Mouse (Mus musculus) forebrain, embryonic 13.5 days (tissue): ENCODE measurements around the gene Slc35a2. TPM values are rescaled to one million over a fixed set of nuclear protein-coding genes. Genes with fewer than 3 reads are reported as not detected.

Source experiments
- ATAC-seq: fragments of 200-750 bp; cut with Nextera tagmentation; 2 replicates; pipeline ENCODE4 v1.8.0; 2017
- H3K27ac ChIP-seq: fragments of 300-500 bp; sonication (generic); 2 replicates; pipeline ENCODE4 v1.5.1; 2015; ENCODE audit warnings: inconsistent platforms, mild to moderate bottlenecking, moderate library complexity
- H3K27me3 ChIP-seq: fragments of 300-500 bp; sonication (generic); 2 replicates; pipeline ENCODE4 v1.6.1; 2015; ENCODE audit warnings: mild to moderate bottlenecking, inconsistent platforms
- H3K36me3 ChIP-seq: fragments of 300-500 bp; sonication (generic); 2 replicates; pipeline ENCODE4 v1.6.1; 2015; ENCODE audit warnings: mild to moderate bottlenecking, inconsistent platforms; ENCODE audit not compliant: poor library complexity, severe bottlenecking
- H3K4me1 ChIP-seq: fragments of 300-500 bp; sonication (generic); 2 replicates; pipeline ENCODE4 v1.6.1; 2015; ENCODE audit warnings: inconsistent platforms
- H3K4me2 ChIP-seq: fragments of 300-500 bp; sonication (generic); 2 replicates; pipeline ENCODE4 v1.6.1; 2015; ENCODE audit warnings: inconsistent platforms, mild to moderate bottlenecking, moderate library complexity
- H3K4me3 ChIP-seq: fragments of 300-500 bp; sonication (generic); 2 replicates; pipeline ENCODE4 v1.5.1; 2015; ENCODE audit warnings: mild to moderate bottlenecking, inconsistent platforms
- H3K9ac ChIP-seq: fragments of 300-500 bp; sonication (generic); 2 replicates; pipeline ENCODE4 v1.6.1; 2015; ENCODE audit warnings: mild to moderate bottlenecking, inconsistent platforms
- H3K9me3 ChIP-seq: fragments of 300-500 bp; sonication (generic); replicated peaks from 2 replicates; pipeline ENCODE4 v1.6.1; 2016; ENCODE audit warnings: inconsistent platforms
- WGBS: fragments of 180-500 bp; shearing (Covaris S2); methylation state at CpG from one replicate; pipeline ENCODE4 v1.1.7; 2015; 5-methylcytosine and 5-hydroxymethylcytosine counted together
- polyA plus RNA-seq: library from polyadenylated mRNA; unstranded; fragments of >200 nt; fragmentation: Nextera tagmentation; extraction: Ambion mirVana; gene quantifications from 2 replicates; pipeline ENCODE4 v1.2.1, GENCODE M21; 2015

Gene Slc35a2
- polyA plus RNA-seq: 29.7 and 36.6 TPM in 2 replicates

DNA sequence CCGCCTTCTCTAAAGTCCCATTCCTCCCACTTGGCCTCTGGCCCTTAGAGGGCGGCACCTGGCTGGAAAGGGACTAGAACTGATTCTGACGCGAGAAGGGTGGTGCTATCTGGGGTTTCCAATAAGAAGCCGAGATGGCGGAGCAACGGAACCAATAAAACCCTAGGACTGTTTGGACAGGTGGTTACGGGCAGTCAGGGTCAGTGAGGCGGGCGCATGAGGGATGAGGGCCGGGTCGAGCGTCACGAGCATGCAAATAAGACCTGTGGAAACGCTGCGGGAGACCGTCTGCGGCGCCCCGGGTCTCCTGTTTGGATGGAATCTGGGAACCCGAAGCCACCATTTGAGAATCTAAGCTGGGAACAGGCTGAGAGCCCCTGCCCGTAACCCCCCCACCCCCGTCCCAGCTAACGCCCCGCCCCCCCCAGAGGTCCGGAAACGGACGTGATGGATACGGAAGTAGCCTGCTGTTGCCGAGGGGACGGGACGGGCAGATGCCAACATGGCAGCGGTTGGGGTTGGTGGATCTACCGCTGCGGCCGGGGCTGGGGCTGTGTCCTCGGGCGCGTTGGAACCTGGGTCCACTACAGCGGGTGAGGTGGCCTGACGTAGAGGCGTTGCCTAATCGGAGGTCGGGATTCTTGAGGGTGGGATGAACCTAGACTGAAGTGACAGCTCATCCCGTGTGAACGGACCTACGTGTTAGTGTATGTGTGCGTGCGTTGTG lies at the start of gene Slc35a2:
Slc35a2 (plus strand) TSS at position 188 of the 727 bp plus-strand sequence.
- H3K27me3 ChIP-seq: no peaks in the 10 kb centered on the region
- ATAC-seq: peak; percentile 81
- no peaks in the 10 kb centered on the region for H3K36me3 ChIP-seq
- H3K4me3 ChIP-seq: peak within 1 kb of the TSS; percentile 55
- WGBS: 17% methylated on average over 48 of the region's 49 CpGs
- H3K4me1 ChIP-seq: peaks cover 14% of the 10 kb centered on the region
- H3K27ac ChIP-seq: peak within 1 kb of the TSS; percentile 75
- H3K9ac ChIP-seq: peak within 1 kb of the TSS; percentile 63
- H3K4me2 ChIP-seq: peak within 1 kb of the TSS; percentile 65
- H3K9me3 ChIP-seq: no peaks in the 10 kb centered on the region

GRCm38 (mm10) chrX:7837146-7837545 lies 46.7 kb upstream of the Slc35a2 start:
- no peaks in the 10 kb centered on the region for H3K27me3 ChIP-seq
- no peaks in the 10 kb centered on the region for H3K36me3 ChIP-seq
- ATAC-seq: no peak
- no peak overlapping the region for H3K4me2 ChIP-seq
- no peak overlapping the region for H3K4me3 ChIP-seq
- no peak overlapping the region for H3K9ac ChIP-seq
- H3K4me1 ChIP-seq: no peaks in the 10 kb centered on the region
- 100% methylated on average over 1 of the region's 1 CpGs for WGBS
- H3K9me3 ChIP-seq: no peaks in the 10 kb centered on the region
- no peak overlapping the region for H3K27ac ChIP-seq

DNA sequence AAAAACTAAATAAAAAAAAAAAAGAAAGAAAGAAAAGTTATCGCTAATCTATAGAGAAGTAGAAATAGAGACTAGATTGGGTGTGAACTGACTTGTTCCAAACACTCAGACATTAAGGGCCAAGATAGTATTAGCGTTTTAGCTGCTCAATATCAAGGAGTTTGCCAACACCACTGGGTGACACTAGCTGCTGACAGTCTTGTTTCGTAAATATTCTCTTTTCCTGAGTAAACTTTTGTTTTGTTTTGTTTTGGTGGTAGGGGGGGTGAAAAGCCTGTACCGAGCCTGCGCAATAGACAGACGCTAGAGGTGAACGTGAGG lies 43.0 kb upstream of the Slc35a2 start:
- Histone ChIP-seq H3K4me3 (peak overlapping the region; percentile 75), H3K27ac (no peak overlapping the region), H3K4me2 (peak overlapping the region; percentile 51), H3K36me3 (no peaks in the 10 kb centered on the region), H3K27me3 (no peaks in the 10 kb centered on the region), H3K9me3 (no peaks in the 10 kb centered on the region), H3K4me1 (peaks cover 21% of the 10 kb centered on the region), H3K9ac (no peak overlapping the region)
- ATAC-seq: no peak; the same call in 1 of the 2 replicates
- WGBS: 19% methylated on average over 7 of the region's 7 CpGs

DNA sequence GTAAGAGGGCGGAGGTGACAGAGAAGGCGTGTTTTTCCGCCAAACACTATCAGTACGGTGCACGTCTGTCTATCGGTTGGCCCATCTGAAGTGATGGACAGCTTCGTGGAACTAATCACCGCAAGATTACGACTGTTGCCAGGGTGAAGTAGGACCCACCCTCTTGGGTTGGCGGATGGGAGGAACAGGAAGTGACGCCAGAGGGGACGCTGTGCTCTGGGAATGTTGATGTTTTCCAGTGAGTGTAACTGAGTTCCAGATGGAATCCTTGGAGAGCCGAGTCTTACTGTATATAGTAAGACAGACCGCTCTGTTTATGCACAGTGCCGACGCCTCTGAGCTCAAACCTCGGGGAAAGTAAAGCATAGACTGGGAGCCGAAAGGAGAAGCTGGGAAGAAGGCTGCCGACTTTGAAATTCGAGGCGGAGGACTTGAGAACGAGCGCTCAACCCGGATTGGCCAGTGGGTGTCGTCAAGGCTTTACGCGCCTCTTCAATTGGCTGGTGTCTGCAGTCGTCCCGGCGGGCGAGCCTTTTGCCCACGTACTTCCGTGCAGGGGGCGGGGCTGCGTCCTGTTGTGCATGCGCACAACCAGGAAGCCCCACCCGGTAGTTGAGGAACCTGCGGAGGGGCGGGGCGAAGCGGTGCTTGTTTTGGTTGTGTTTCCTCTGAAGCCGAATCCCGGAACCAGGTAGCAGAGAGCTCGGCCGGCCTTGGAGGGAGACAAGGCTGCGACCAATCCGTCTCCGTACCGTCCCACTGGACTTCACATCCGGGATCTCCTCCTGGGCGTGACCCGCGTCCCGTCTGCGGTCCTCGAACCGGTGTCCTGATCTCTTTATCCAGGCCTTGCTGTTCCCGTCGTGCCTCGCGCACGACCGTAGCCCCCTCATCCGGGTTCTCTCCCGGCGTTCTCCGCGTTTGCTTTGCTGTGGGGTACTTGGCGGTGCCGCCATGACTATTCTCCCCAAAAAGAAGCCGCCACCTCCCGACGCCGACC lies 42.4 kb upstream of the Slc35a2 start, which contains the start of gene Otud5:
Otud5 (plus strand) TSS at position 202 of the 1,000 bp plus-strand sequence.
- Histone ChIP-seq H3K27ac (peak within 1 kb of the TSS; percentile 85), H3K27me3 (no peaks in the 10 kb centered on the region), H3K4me2 (peak within 1 kb of the TSS; percentile 77), H3K36me3 (no peaks in the 10 kb centered on the region), H3K9me3 (no peaks in the 10 kb centered on the region), H3K4me3 (peak within 1 kb of the TSS; percentile 75), H3K4me1 (peaks cover 21% of the 10 kb centered on the region), H3K9ac (peak within 1 kb of the TSS; percentile 84)
- 15% methylated on average over 71 of the region's 74 CpGs for WGBS
- peak; percentile 99 for ATAC-seq

- Histone ChIP-seq H3K27ac (peak overlapping the region; percentile 85), H3K4me3 (peak overlapping the region; percentile 75), H3K4me2 (peak overlapping the region; percentile 77), H3K4me1 (peaks cover 21% of the 10 kb centered on the region), H3K9me3 (no peaks in the 10 kb centered on the region), H3K9ac (peak overlapping the region; percentile 84), H3K27me3 (no peaks in the 10 kb centered on the region), H3K36me3 (no peaks in the 10 kb centered on the region)
- ATAC-seq: no peak
- WGBS: 30% methylated on average over 26 of the region's 42 CpGs
These were observed 41.5 kb upstream of the Slc35a2 start for GRCm38 (mm10) chrX:7842318-7842717.

DNA sequence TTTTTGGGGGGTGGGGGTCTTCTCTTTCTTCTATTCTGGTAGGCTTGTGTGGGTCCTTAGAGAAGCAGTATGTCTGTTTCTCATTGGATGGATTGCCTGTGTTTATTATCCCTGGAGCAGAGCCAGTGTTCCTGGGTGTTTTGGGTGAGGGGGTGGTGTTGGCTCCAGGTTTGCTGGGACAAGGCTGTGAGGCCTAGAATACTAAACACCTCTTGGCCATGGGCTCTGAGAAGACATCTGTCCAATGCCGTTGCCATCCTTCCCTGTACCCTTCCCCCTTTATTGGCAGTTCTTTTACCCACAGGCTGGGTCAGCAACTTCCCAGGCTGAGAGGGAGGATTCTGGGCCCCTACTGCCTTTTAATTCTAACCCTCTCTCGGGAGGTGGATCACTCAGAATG lies 36.0 kb upstream of the Slc35a2 start:
- no peak overlapping the region for H3K27ac ChIP-seq
- ATAC-seq: no peak
- H3K9ac ChIP-seq: no peak overlapping the region
- H3K4me2 ChIP-seq: no peak overlapping the region
- H3K4me3 ChIP-seq: no peak overlapping the region
- no peaks in the 10 kb centered on the region for H3K27me3 ChIP-seq
- H3K4me1 ChIP-seq: peaks cover 18% of the 10 kb centered on the region
- 0 out of 2 replicates have a peak, but pooled peaks cover 9% of the 10 kb centered on the region for H3K36me3 ChIP-seq
- 79% methylated on average over 2 of the region's 2 CpGs for WGBS
- no peaks in the 10 kb centered on the region for H3K9me3 ChIP-seq

GRCm38 (mm10) chrX:7854578-7854977 lies 29.2 kb upstream of the Slc35a2 start:
- Histone ChIP-seq H3K4me1 (no peaks in the 10 kb centered on the region), H3K9ac (no peak overlapping the region), H3K27me3 (no peaks in the 10 kb centered on the region), H3K4me3 (no peak overlapping the region), H3K27ac (no peak overlapping the region), H3K9me3 (no peaks in the 10 kb centered on the region), H3K36me3 (0 out of 2 replicates have a peak, but pooled peaks cover 14% of the 10 kb centered on the region), H3K4me2 (no peak overlapping the region)
- ATAC-seq: no peak
- WGBS: 53% methylated on average over 2 of the region's 2 CpGs

GRCm38 (mm10) chrX:7859191-7859753 lies 24.6 kb upstream of the Slc35a2 start:
- no peak overlapping the region for H3K9ac ChIP-seq
- H3K4me3 ChIP-seq: no peak overlapping the region
- H3K4me1 ChIP-seq: no peaks in the 10 kb centered on the region
- no peak overlapping the region for H3K27ac ChIP-seq
- H3K4me2 ChIP-seq: no peak overlapping the region
- 75% methylated on average over 3 of the region's 3 CpGs for WGBS
- H3K27me3 ChIP-seq: no peaks in the 10 kb centered on the region
- no peak for ATAC-seq
- no peaks in the 10 kb centered on the region for H3K9me3 ChIP-seq
- H3K36me3 ChIP-seq: 0 out of 2 replicates have a peak, but pooled peaks cover 5% of the 10 kb centered on the region

DNA sequence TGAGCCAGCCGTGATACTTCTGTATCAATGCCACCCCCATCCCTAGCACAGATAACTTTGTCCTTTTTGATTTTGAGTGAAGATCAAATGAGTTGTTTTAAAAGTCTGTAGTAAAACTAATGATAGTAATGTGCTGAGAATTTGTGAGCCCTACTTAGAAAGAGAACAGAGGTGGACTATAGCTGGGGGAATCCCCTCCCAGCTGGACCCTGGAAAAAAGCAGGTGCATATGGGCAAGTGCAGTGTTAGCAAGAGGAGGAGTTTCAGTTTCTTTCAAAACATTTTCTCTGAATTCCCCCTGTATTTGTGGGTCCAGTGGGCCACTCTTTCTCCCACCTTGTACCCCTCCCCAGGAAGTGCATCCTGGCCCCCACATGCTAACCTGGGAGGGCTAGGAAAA lies 20.6 kb upstream of the Slc35a2 start:
- no peak for ATAC-seq
- no peaks in the 10 kb centered on the region for H3K4me1 ChIP-seq
- no peak overlapping the region for H3K4me2 ChIP-seq
- 88% methylated on average over 1 of the region's 1 CpGs for WGBS
- H3K4me3 ChIP-seq: no peak overlapping the region
- H3K36me3 ChIP-seq: peaks cover 14% of the 10 kb centered on the region; the same call in 1 of the 2 replicates
- no peak overlapping the region for H3K27ac ChIP-seq
- no peak overlapping the region for H3K9ac ChIP-seq
- H3K9me3 ChIP-seq: no peaks in the 10 kb centered on the region
- no peaks in the 10 kb centered on the region for H3K27me3 ChIP-seq

GRCm38 (mm10) chrX:7864551-7864950 lies 19.3 kb upstream of the Slc35a2 start:
- H3K36me3 ChIP-seq: peaks cover 14% of the 10 kb centered on the region; the same call in 1 of the 2 replicates
- WGBS: 79% methylated on average over 3 of the region's 3 CpGs
- no peaks in the 10 kb centered on the region for H3K27me3 ChIP-seq
- no peak overlapping the region for H3K4me2 ChIP-seq
- H3K9ac ChIP-seq: no peak overlapping the region
- no peak for ATAC-seq
- no peak overlapping the region for H3K4me3 ChIP-seq
- H3K4me1 ChIP-seq: peaks cover 1% of the 10 kb centered on the region; the same call in 1 of the 2 replicates
- no peaks in the 10 kb centered on the region for H3K9me3 ChIP-seq
- H3K27ac ChIP-seq: no peak overlapping the region

DNA sequence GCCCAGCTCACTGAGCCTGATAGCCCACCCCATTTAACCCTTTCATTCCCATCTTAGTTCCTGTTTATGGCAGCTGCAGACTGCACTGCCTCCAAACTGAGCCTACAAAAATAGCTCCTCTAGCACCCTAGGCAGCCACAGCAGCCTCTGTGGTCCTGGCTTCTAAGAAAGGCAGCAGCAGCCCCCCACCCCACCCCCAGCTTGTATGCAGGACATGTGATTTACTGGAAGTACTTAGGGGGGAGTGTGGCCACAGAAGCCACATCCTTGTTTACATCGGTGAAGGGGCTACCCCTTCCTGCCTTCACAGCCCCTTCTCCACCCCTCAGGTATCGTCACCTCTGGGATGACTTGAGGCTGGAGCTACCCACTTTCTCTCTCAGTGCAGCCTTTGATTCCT lies 18.5 kb upstream of the Slc35a2 start:
- 74% methylated on average over 2 of the region's 2 CpGs for WGBS
- Histone ChIP-seq H3K4me3 (no peak overlapping the region), H3K9ac (no peak overlapping the region)

More for the DNA sequence above, 18.5 kb upstream of the Slc35a2 start:
- Histone ChIP-seq H3K4me1 (peaks cover 8% of the 10 kb centered on the region; the same call in 1 of the 2 replicates), H3K36me3 (peaks cover 14% of the 10 kb centered on the region; the same call in 1 of the 2 replicates), H3K27ac (no peak overlapping the region), H3K9me3 (no peaks in the 10 kb centered on the region), H3K4me2 (no peak overlapping the region), H3K27me3 (no peaks in the 10 kb centered on the region)
- no peak for ATAC-seq
